Mouse (Mus musculus) small intestine, adult 2 months (tissue): ENCODE measurements around the gene Uroc1. TPM values are rescaled to one million over a fixed set of nuclear protein-coding genes. Genes with fewer than 3 reads are reported as not detected.
A peak's percentile ranks its signal among the peaks of the same experiment; 100 is the strongest.

Source experiments
- H3K27ac ChIP-seq: fragments of 200-500 bp; 2 replicates; pipeline ENCODE4 v1.5.1; 2012; ENCODE audit warnings: low read depth, low read length, control low read depth, inconsistent platforms; ENCODE audit not compliant: insufficient read depth
- H3K27me3 ChIP-seq: fragments of 200-500 bp; 2 replicates; pipeline ENCODE4 v1.6.1; 2012; ENCODE audit warnings: mild to moderate bottlenecking, moderate library complexity, low read length, inconsistent platforms; ENCODE audit not compliant: control insufficient read depth, insufficient read depth
- H3K36me3 ChIP-seq: fragments of 200-500 bp; 2 replicates; pipeline ENCODE4 v1.6.1; 2012; ENCODE audit warnings: mild to moderate bottlenecking, low read length, control low read depth, inconsistent platforms; ENCODE audit not compliant: control insufficient read depth, insufficient read depth
- H3K4me1 ChIP-seq: fragments of 200-500 bp; 2 replicates; pipeline ENCODE4 v1.6.1; 2012; ENCODE audit warnings: low read length, inconsistent platforms, mixed read lengths; ENCODE audit not compliant: control insufficient read depth, insufficient read depth, insufficient read length
- H3K4me3 ChIP-seq: fragments of 200-500 bp; 2 replicates; pipeline ENCODE4 v1.5.1; 2012; ENCODE audit warnings: low read depth, mild to moderate bottlenecking, control low read depth, inconsistent platforms, low read length, moderate library complexity
- CTCF ChIP-seq: fragments of 200-500 bp; IDR thresholded peaks from 2 replicates; pipeline ENCODE4 v1.5.1; 2012; ENCODE audit warnings: low read depth, mild to moderate bottlenecking, control low read depth, inconsistent platforms, low read length, moderate library complexity, mixed read lengths; ENCODE audit not compliant: insufficient replicate concordance, insufficient read length; ENCODE audit errors: extremely low read depth
- POLR2A ChIP-seq: fragments of 200-500 bp; IDR thresholded peaks from 2 replicates; pipeline ENCODE4 v1.6.1; 2012; ENCODE audit warnings: low read depth, mild to moderate bottlenecking, control low read depth, inconsistent platforms, low read length, moderate library complexity
- WGBS: fragments of 180-500 bp; shearing (Covaris S2); methylation state at CpG from one replicate; pipeline ENCODE4 v1.1.7; 2018; 5-methylcytosine and 5-hydroxymethylcytosine counted together
- polyA plus RNA-seq: library from polyadenylated mRNA; depleted of rRNA; stranded (reverse); fragments of >200 nt; gene quantifications from 2 replicates; pipeline ENCODE4 v1.2.3, GENCODE M21; 2012; rRNA removed

Gene Uroc1
- polyA plus RNA-seq, 1 experiment = not detected

DNA sequence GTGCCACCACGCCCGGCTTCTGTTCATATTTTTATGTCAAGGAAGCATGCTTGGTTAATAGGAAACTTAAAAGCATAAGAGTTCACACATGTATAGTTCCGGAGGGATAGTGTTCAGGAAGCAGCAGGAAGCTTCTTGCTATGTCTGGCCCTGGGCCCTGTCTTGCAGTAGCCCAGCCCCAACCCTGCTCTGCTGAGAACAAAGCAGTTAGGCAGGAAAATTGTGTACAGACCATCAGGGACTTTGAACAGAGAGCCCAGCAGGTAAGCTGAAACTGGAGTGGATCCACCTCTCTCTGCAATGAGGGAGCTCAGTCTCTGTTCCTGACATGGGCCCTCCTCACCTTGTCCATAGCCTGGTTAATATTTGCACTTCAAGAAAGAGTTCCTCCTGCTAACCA, 64.2 kb downstream of the Uroc1 start:
- Histone ChIP-seq H3K27ac (peak overlapping the region; percentile 16; the same call in 1 of the 2 replicates), H3K27me3 (no peaks in the 10 kb centered on the region), H3K36me3 (peaks cover 25% of the 10 kb centered on the region), H3K4me3 (no peak overlapping the region), H3K4me1 (peaks cover 16% of the 10 kb centered on the region; the same call in 1 of the 2 replicates)
- TF ChIP-seq POLR2A = no peak
- no peak for TF ChIP-seq CTCF
- 29% methylated on average over 3 of the region's 3 CpGs for WGBS

GRCm38 (mm10) chr6:90408632-90409031, 75.5 kb downstream of the Uroc1 start:
- Histone ChIP-seq H3K27me3 (no peaks in the 10 kb centered on the region), H3K36me3 (peaks cover 5% of the 10 kb centered on the region; the same call in 1 of the 2 replicates), H3K4me3 (no peak overlapping the region), H3K27ac (no peak overlapping the region), H3K4me1 (peaks cover 3% of the 10 kb centered on the region; the same call in 1 of the 2 replicates)
- no peak for TF ChIP-seq POLR2A
- TF ChIP-seq CTCF = no peak

- TF ChIP-seq CTCF = no peak
- TF ChIP-seq POLR2A = no peak
- Histone ChIP-seq H3K4me3 (no peak overlapping the region), H3K27ac (no peak overlapping the region), H3K27me3 (no peaks in the 10 kb centered on the region), H3K4me1 (peaks cover 3% of the 10 kb centered on the region; the same call in 1 of the 2 replicates), H3K36me3 (no peaks in the 10 kb centered on the region)
- WGBS = 26% methylated on average over 1 of the region's 1 CpGs
Observed at GRCm38 (mm10) chr6:90410972-90411371, 77.9 kb downstream of the Uroc1 start.

- no peak overlapping the region for H3K4me3 ChIP-seq
- no peaks in the 10 kb centered on the region for H3K36me3 ChIP-seq
- peaks cover 3% of the 10 kb centered on the region; the same call in 1 of the 2 replicates for H3K4me1 ChIP-seq
Observed at GRCm38 (mm10) chr6:90411926-90412325, 78.8 kb downstream of the Uroc1 start.

More at GRCm38 (mm10) chr6:90411926-90412325, 78.8 kb downstream of the Uroc1 start:
- WGBS = 77% methylated on average over 7 of the region's 7 CpGs
- no peak for TF ChIP-seq POLR2A
- no peak for TF ChIP-seq CTCF
- Histone ChIP-seq H3K27me3 (no peaks in the 10 kb centered on the region), H3K27ac (no peak overlapping the region)

Other genes with a start within 250 kb of the Uroc1 start
- not detected in 2 replicates for gene Vmn1r50, start 231.9 kb upstream of the Uroc1 start, polyA plus RNA-seq
- not detected in 2 replicates for gene Vmn1r51, start 210.7 kb upstream of the Uroc1 start, polyA plus RNA-seq
- not detected in 2 replicates for gene Vmn1r52, start 158.5 kb upstream of the Uroc1 start, polyA plus RNA-seq
- gene V1ra8, start 130.5 kb upstream of the Uroc1 start, polyA plus RNA-seq = not detected in 2 replicates
- gene Vmn1r53, start 108.8 kb upstream of the Uroc1 start, polyA plus RNA-seq = not detected in 2 replicates
- not detected in 2 replicates for gene Vmn1r54, start 87.0 kb upstream of the Uroc1 start, polyA plus RNA-seq
- gene BC048671, start 32.1 kb upstream of the Uroc1 start, polyA plus RNA-seq = not detected in 2 replicates
- 0.09 and 0.52 TPM in 2 replicates for gene Chst13, start 8.1 kb upstream of the Uroc1 start, polyA plus RNA-seq
- gene Zxdc, start 36.2 kb downstream of the Uroc1 start, polyA plus RNA-seq = 14.5 and 26.8 TPM in 2 replicates
- gene Cfap100, start 95.5 kb downstream of the Uroc1 start, polyA plus RNA-seq = not detected in 2 replicates
- gene Klf15, start 129.3 kb downstream of the Uroc1 start, polyA plus RNA-seq = 15.0 and 15.1 TPM in 2 replicates
- gene Aldh1l1, start 153.1 kb downstream of the Uroc1 start, polyA plus RNA-seq = 20.5 and 53.6 TPM in 2 replicates